Mouse (Mus musculus): ENCODE results near the gene Epb41l2.

Gene Epb41l2

DNA sequence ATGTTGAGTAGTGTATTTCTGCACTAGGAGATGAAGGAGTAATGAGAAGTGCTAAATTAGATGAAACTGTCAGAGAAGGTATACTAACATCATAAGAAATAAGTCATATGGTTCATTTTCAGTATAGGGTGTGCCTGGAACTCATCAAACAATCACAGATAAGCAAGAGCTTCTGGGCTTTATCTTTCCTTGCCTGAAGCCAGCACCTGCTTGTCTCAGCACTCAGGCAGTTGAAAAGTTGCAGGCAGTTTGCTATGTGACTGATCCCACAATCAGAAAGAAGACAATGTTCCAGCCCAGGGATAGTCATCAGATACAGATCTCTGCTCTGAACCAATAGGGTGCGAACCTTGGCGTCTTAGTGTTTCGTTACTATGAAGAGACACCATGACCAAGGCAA, 181.5 kb downstream of the Epb41l2 start:
- in situ Hi-C loops (cut with MboI; ENCODE audit: low sequenced_read_pairs) = no loop called here

DNA sequence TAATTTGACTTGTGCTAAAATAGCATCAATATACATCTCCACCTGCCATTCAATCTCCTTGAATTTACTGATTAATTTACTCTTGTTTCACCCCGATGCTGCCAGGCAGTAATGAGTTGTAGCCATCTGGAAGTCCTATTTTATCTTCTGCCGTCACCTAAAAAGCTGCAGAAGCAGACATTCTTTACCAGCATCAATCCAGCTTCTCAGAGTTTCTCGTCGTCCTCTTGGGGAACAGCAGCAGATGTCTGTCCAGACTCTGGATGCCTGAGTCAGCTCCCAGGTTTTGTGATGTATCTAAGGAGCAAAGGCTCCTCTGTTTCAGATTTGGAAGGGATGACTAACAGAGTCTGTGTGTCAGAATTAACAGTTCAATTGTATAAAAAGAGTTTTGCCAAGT, 193.3 kb downstream of the Epb41l2 start:
- in situ Hi-C loops (cut with MboI; ENCODE audit: low sequenced_read_pairs) = no loop called here

DNA sequence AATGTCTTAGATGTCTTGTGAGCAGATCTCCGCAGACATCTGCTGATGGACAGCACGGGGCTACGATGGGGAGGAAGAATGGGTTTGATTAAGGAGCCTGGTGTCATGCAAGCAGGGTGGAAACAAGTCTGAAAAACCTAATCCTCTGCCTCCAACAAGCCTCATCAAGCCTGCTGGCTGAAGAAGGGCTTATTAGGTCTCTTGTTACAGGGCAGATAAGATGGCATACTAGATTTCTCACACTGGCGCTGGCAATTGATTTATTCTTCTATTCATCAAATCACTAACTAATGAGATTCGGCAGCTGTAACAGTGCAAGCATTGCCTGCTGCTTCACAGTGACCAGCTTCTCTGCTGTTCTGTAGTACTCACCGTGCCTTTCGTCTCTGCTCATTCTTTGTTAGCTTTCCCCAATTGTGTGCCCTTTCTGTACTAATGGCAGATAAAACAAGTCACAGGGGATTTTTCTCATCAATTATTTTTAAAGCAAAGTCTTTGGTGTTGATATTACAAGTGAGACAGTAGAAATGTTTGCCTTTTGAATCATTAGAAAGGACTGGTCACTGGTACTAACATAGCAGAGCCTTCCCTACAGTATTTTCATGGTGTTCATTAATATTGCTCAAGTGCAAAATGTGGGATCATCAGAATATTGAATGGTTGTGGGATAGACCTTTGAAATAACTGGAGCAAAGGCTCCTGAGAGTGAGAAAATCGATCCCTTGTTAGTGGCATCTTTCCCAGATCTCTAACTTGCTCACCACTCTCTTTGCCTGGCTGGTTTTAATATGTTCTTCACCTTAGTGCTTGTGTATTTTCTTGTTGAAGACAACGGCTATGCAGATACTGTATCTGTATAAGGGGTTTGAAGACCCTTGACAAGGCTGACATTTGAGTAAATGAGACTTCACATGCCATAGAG, 212.0 kb downstream of the Epb41l2 start:
- in situ Hi-C loops (cut with MboI; ENCODE audit: low sequenced_read_pairs) = no loop called here

Data from CH12F3 (cell line).